Mouse (Mus musculus) intestine, postnatal 0 days (tissue): ENCODE measurements around the gene Npc2. TPM values are rescaled to one million over a fixed set of nuclear protein-coding genes. Genes with fewer than 3 reads are reported as not detected.

Experiments used
- ATAC-seq: fragments of 200-750 bp; cut with Nextera tagmentation; 2 replicates; pipeline ENCODE4 v1.8.0; 2017; ENCODE audit warnings: mild to moderate bottlenecking, moderate TSS enrichment, moderate library complexity
- H3K27ac ChIP-seq: fragments of 300-500 bp; sonication (generic); 2 replicates; pipeline ENCODE4 v1.5.1; 2014; ENCODE audit warnings: mild to moderate bottlenecking, low read depth, low read length, moderate library complexity
- H3K27me3 ChIP-seq: fragments of 300-500 bp; sonication (generic); replicated peaks from 2 replicates; pipeline ENCODE4 v1.6.1; 2014; ENCODE audit warnings: low read length, mixed read lengths; ENCODE audit not compliant: control insufficient read depth, insufficient read depth
- H3K36me3 ChIP-seq: fragments of 300-500 bp; sonication (generic); 2 replicates; pipeline ENCODE4 v1.6.1; 2014; ENCODE audit warnings: mild to moderate bottlenecking, moderate library complexity; ENCODE audit not compliant: control insufficient read depth, insufficient read depth
- H3K4me1 ChIP-seq: fragments of 300-500 bp; sonication (generic); replicated peaks from 2 replicates; pipeline ENCODE4 v1.6.1; 2014; ENCODE audit warnings: antibody characterized with exemption, low read length, mixed read lengths; ENCODE audit not compliant: control insufficient read depth, insufficient read depth
- H3K4me2 ChIP-seq: fragments of 300-500 bp; sonication (generic); replicated peaks from 2 replicates; pipeline ENCODE4 v1.6.1; 2014; ENCODE audit warnings: low read depth, mild to moderate bottlenecking, moderate library complexity
- H3K4me3 ChIP-seq: fragments of 300-500 bp; sonication (generic); 2 replicates; pipeline ENCODE4 v1.5.1; 2014; ENCODE audit warnings: low read depth, low read length
- H3K9ac ChIP-seq: fragments of 300-500 bp; sonication (generic); 2 replicates; pipeline ENCODE4 v1.6.1; 2014; ENCODE audit warnings: mild to moderate bottlenecking, low read depth, low read length
- H3K9me3 ChIP-seq: fragments of 300-500 bp; sonication (generic); 2 replicates; pipeline ENCODE4 v1.6.1; 2016; ENCODE audit warnings: mixed run types; ENCODE audit not compliant: control insufficient read depth
- CTCF ChIP-seq: sonication (generic); IDR thresholded peaks from 2 replicates; pipeline ENCODE4 v1.5.1; 2016; ENCODE audit warnings: low read depth, mild to moderate bottlenecking, control low read depth, antibody characterized with exemption, moderate library complexity
- WGBS: fragments of 180-500 bp; shearing (Covaris S2); extraction: QIAGEN DNeasy Blood & Tissue Kit; methylation state at CpG from one replicate; pipeline ENCODE4 v1.1.7; 2014; 5-methylcytosine and 5-hydroxymethylcytosine counted together
- polyA plus RNA-seq: library from polyadenylated mRNA; unstranded; fragments of >200 nt; fragmentation: Nextera tagmentation; extraction: Ambion mirVana; gene quantifications from 2 replicates; pipeline ENCODE4 v1.2.1, GENCODE M21; 2015

The Npc2 gene
- polyA plus RNA-seq, 1 experiment from 2014 or later = 100 TPM

- no peak for TF ChIP-seq CTCF
- Histone ChIP-seq H3K27me3 (no peaks in the 10 kb centered on the region), H3K4me3 (no peak overlapping the region), H3K9ac (no peak overlapping the region), H3K36me3 (peaks cover 19% of the 10 kb centered on the region), H3K9me3 (no peaks in the 10 kb centered on the region), H3K27ac (no peak overlapping the region), H3K4me1 (no peaks in the 10 kb centered on the region), H3K4me2 (0 out of 2 replicates have a peak overlapping the region, but pooled peaks have one; percentile 9)
- ATAC-seq = no peak
- WGBS = 45% methylated on average over 14 of the region's 14 CpGs
These were observed 20.6 kb downstream of the Npc2 start for GRCm38 (mm10) chr12:84752131-84752977.

DNA sequence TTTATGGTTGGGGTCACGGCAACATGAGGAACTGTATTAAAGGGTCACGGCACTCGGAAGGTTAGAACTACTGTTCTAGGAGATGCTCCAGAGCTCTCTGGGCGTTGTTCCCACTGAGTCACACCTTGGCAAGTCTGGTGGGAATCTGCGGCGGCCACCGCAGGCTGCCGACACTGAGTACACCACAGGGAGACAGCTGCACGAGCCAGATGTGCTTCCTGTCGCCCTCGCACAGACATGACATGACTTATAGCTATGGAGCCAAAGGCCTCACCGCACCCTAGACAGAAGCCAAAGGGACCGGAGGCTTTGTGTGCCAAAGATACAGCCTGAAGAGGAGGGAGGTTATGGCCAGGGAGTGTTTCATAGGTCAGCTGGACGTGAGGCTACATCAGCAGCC is 22.3 kb downstream of the Npc2 start:
- no peak overlapping the region for H3K4me2 ChIP-seq
- H3K27ac ChIP-seq = no peak overlapping the region
- no peak overlapping the region for H3K9ac ChIP-seq
- no peaks in the 10 kb centered on the region for H3K9me3 ChIP-seq
- TF ChIP-seq CTCF = no peak
- ATAC-seq = no peak
- peaks cover 3% of the 10 kb centered on the region; the same call in 1 of the 2 replicates for H3K36me3 ChIP-seq
- WGBS = 59% methylated on average over 14 of the region's 14 CpGs
- H3K4me1 ChIP-seq = no peaks in the 10 kb centered on the region
- no peak overlapping the region for H3K4me3 ChIP-seq
- H3K27me3 ChIP-seq = no peaks in the 10 kb centered on the region

DNA sequence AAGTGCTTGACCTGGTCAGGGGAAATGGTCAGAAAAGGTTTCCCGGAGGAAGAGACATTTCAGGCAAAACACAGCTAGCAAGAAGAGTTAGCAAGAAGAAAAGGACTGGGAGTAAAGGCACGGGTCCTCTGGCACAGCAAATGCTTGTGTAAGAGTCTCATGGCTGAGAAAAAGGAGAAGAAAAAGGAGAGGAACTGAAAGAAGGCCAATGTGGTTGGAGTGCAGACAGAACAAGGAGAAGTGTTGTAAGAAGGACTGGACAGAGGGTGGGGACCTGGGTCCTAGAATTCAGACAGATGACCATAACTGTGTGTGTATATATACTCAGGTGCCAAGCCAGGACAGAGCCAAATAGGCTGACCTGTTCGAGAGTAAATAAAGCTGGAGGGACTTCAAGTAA is 24.8 kb downstream of the Npc2 start:
- H3K27me3 ChIP-seq = no peaks in the 10 kb centered on the region
- no peaks in the 10 kb centered on the region for H3K9me3 ChIP-seq
- no peak for TF ChIP-seq CTCF
- no peak overlapping the region for H3K27ac ChIP-seq
- no peaks in the 10 kb centered on the region for H3K4me1 ChIP-seq
- WGBS = 69% methylated on average over 3 of the region's 3 CpGs
- no peaks in the 10 kb centered on the region; the same call in 1 of the 2 replicates for H3K36me3 ChIP-seq
- no peak overlapping the region for H3K4me2 ChIP-seq
- H3K4me3 ChIP-seq = no peak overlapping the region
- H3K9ac ChIP-seq = no peak overlapping the region
- no peak for ATAC-seq

DNA sequence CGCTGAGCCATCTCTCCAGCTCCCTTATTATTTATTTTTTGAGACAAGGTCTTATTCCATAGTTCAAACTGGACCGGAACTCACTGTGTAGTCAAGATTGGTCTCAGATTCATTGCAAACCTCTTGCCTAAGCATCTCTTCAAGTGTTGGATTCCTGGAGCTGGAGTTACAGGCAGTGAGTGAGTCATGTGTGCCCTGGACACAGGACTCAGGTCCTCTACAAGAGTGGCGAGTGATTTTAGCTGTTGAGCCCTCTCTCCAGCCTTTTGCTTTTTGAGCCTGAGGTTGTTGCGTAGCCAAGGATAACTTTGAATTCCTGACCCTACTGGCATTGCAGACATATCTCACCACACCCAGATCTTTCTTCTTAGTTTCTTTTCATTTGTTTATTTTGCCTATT is 27.3 kb downstream of the Npc2 start:
- no peak overlapping the region for H3K4me3 ChIP-seq
- ATAC-seq = no peak
- TF ChIP-seq CTCF = no peak
- 49% methylated on average over 4 of the region's 4 CpGs for WGBS
- no peaks in the 10 kb centered on the region for H3K36me3 ChIP-seq
- H3K9me3 ChIP-seq = no peaks in the 10 kb centered on the region
- H3K4me2 ChIP-seq = no peak overlapping the region
- H3K27ac ChIP-seq = no peak overlapping the region
- no peaks in the 10 kb centered on the region for H3K4me1 ChIP-seq
- H3K9ac ChIP-seq = no peak overlapping the region
- no peaks in the 10 kb centered on the region for H3K27me3 ChIP-seq

DNA sequence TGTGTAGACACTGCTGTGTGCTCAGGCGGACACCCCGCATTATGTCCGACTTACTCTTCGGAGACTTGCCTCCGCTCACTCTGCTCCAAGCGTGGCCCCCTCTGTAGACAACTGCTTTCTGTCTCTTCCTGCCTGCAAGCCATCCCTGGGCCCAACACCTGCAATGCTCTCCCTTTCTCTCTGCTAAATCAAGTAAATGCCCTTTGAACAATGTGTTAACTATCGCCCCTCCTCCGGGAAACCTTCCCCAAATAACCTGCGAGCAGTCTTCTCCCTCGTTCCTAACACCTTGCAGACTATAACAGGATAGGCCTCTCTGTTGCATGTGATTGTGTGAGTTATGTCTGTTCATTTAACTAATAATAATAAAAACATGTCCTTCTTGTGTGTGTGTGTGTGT is 29.5 kb downstream of the Npc2 start:
- Histone ChIP-seq H3K9me3 (no peaks in the 10 kb centered on the region), H3K4me1 (no peaks in the 10 kb centered on the region), H3K4me2 (no peak overlapping the region), H3K27me3 (no peaks in the 10 kb centered on the region), H3K9ac (no peak overlapping the region), H3K27ac (no peak overlapping the region), H3K36me3 (no peaks in the 10 kb centered on the region), H3K4me3 (no peak overlapping the region)
- no peak for TF ChIP-seq CTCF
- WGBS = 78% methylated on average over 10 of the region's 10 CpGs
- ATAC-seq = no peak

DNA sequence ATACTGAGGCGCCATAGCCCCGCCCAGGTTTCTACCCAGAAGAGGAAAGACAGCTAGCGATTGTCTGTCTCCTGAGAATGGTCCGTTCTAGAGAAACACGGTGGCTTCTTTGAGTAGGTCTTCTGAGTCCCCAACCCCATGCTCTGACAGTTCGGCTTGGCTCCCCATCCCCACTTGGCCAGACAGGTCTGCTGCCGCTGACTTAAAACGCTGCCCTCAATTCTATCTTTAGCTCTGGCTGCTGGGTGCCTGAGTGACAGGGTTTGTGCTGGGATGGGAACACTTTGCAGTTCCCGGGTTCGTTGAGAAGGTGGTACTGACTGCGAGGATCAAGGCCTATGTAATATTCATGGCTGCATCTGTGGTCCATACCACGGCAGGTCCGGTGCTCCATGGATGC is 39.6 kb downstream of the Npc2 start:
- no peak overlapping the region for H3K4me3 ChIP-seq
- no peak for TF ChIP-seq CTCF

More for the DNA sequence above, 39.6 kb downstream of the Npc2 start:
- no peak for ATAC-seq
- H3K27me3 ChIP-seq = no peaks in the 10 kb centered on the region
- no peaks in the 10 kb centered on the region for H3K9me3 ChIP-seq
- no peak overlapping the region for H3K9ac ChIP-seq
- no peak overlapping the region for H3K27ac ChIP-seq
- 69% methylated on average over 13 of the region's 13 CpGs for WGBS
- no peak overlapping the region for H3K4me2 ChIP-seq
- H3K36me3 ChIP-seq = no peaks in the 10 kb centered on the region
- H3K4me1 ChIP-seq = no peaks in the 10 kb centered on the region
